Mouse (Mus musculus) brain, embryonic 14.5 days (tissue): Measurements from ENCODE around the gene Ttc12.

Experiments
- CTCF ChIP-seq: fragments of 200-500 bp; IDR thresholded peaks from 2 replicates; pipeline ENCODE4 v1.5.1; 2012; ENCODE audit warnings: inconsistent platforms, mild to moderate bottlenecking, moderate library complexity, borderline replicate concordance; ENCODE audit not compliant: insufficient read depth, insufficient read length; ENCODE audit errors: extremely low read depth
- POLR2A ChIP-seq: fragments of 200-500 bp; IDR thresholded peaks from 2 replicates; pipeline ENCODE4 v1.6.1; 2012; ENCODE audit warnings: mild to moderate bottlenecking, inconsistent platforms, borderline replicate concordance; ENCODE audit not compliant: poor library complexity, insufficient read depth, insufficient read length, severe bottlenecking; ENCODE audit errors: extremely low read depth

DNA sequence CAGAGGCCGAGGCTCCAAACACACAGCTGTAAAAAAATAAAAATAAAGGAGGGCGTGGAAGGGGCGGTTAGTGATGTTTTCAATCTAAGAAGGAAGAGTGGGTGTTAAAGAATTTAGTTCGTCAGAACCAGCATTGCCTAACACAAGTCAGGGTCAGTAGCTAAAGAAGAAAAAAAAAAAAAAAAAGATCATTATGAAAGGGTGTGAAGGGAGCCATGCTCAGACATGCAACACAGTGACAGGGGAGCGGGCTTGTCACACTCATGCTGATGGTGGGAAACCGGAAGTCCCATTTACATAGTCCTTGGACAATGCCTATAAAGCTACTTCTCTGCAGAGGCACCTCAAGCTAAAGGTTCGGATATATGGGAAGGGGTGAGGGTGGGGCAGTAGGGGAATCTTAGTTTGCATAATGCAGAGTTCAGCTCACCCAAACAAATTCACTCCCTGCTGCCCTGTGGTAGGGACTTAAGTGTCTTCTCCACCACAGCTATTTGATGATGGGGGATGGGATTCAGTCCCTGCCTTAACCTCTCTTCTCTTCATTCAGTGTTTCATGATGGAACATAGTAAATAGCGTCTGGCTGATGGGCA lies 43.4 kb upstream of the Ttc12 start:
- TF ChIP-seq CTCF, result no peak
- TF ChIP-seq POLR2A, result no peak
